Mouse (Mus musculus): ENCODE measurements around the gene Clca3a1.

Gene Clca3a1

DNA sequence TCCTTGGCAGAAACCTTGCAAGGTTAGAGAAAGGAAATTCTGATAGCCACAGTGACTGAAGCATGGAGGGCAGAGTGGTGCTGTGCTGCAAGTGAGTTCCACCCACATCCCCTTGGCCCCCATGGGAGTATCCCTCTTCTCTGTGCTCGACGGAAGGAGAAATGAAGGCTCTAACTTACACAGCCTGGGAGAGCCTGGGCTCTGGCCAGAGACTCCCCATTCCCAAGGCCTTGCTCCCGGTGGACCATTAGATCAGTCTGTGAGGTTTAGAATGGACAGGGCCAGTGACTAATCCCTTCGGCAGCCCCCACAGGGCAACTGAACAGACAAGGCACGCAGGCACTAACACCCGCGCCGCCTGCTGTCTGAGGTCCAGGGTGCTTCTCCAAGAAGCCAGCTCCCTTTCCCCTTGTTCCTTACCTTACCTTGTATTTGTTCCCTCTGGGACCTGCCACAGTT, 81.0 kb downstream of the Clca3a1 start:
- DNase-seq, result no peak

Measured in cerebellum, adult 11-12 months (tissue).